Mouse (Mus musculus) layer of hippocampus, postnatal 14 days (tissue): ENCODE measurements around the gene Rnaset2b. TPM values are rescaled to one million over a fixed set of nuclear protein-coding genes. Genes with fewer than 3 reads are reported as not detected.
"Not testable (repeated sequence)": the region's sequence is repeated elsewhere in the genome, so short reads cannot be mapped to it uniquely, and the experiment has no call there.

Experiments used
- DNase-seq, 2 experiments: peaks; one replicate each; pipeline ENCODE4 v3.0.0; 2021 to 2022; ENCODE audit warnings: low spot score in 2 of 2, mixed read lengths in 1 of 2
- total RNA-seq, 2 experiments: library from RNA; stranded (reverse); gene quantifications; 2 replicates each; pipeline ENCODE4 v1.2.3; 2021

The Rnaset2b gene
- total RNA-seq, 2 experiments from 2014 or later: 44.1 to 62.0 TPM

- DNase-seq: not testable (repeated sequence)
These were observed 8.9 kb downstream of the Rnaset2b start for GRCm38 (mm10) chr17:6979380-6979779.

GRCm38 (mm10) chr17:6980144-6980543 lies 9.7 kb downstream of the Rnaset2b start:
- not testable (repeated sequence) for DNase-seq

- DNase-seq: not testable (repeated sequence)
These were observed 15.7 kb downstream of the Rnaset2b start for GRCm38 (mm10) chr17:6986118-6986517.

GRCm38 (mm10) chr17:6995504-6995903 lies 25.1 kb downstream of the Rnaset2b start:
- not testable (repeated sequence) for DNase-seq

- not testable (repeated sequence) for DNase-seq
These were observed 26.4 kb downstream of the Rnaset2b start for GRCm38 (mm10) chr17:6996826-6997225.

GRCm38 (mm10) chr17:6997778-6998490 lies 27.5 kb downstream of the Rnaset2b start:
- DNase-seq: not testable (repeated sequence)

- not testable (repeated sequence) for DNase-seq
These were observed 31.6 kb downstream of the Rnaset2b start for GRCm38 (mm10) chr17:7001790-7002585.

- DNase-seq: not testable (repeated sequence)
These were observed 33.0 kb downstream of the Rnaset2b start for GRCm38 (mm10) chr17:7003392-7003791.

GRCm38 (mm10) chr17:7005646-7006045 lies 35.2 kb downstream of the Rnaset2b start:
- not testable (repeated sequence) for DNase-seq

- not testable (repeated sequence) for DNase-seq
These were observed 38.5 kb downstream of the Rnaset2b start for GRCm38 (mm10) chr17:7008885-7009284.

- not testable (repeated sequence) for DNase-seq
These were observed 39.0 kb downstream of the Rnaset2b start for GRCm38 (mm10) chr17:7009440-7009839.

GRCm38 (mm10) chr17:7009901-7010300 lies 39.5 kb downstream of the Rnaset2b start:
- not testable (repeated sequence) for DNase-seq

- not testable (repeated sequence) for DNase-seq
These were observed 43.8 kb downstream of the Rnaset2b start for GRCm38 (mm10) chr17:7014190-7014589.

GRCm38 (mm10) chr17:7025257-7025656 lies 54.8 kb downstream of the Rnaset2b start, which contains the start of gene Gm1604a:
Gm1604a (plus strand) TSS chr17:7025568.
- not testable (repeated sequence) for DNase-seq

GRCm38 (mm10) chr17:7025764-7026346 lies 55.4 kb downstream of the Rnaset2b start:
- DNase-seq: not testable (repeated sequence)

- not testable (repeated sequence) for DNase-seq
These were observed 59.8 kb downstream of the Rnaset2b start for GRCm38 (mm10) chr17:7030204-7030603.

GRCm38 (mm10) chr17:7030622-7031174 lies 60.3 kb downstream of the Rnaset2b start:
- not testable (repeated sequence) for DNase-seq

- not testable (repeated sequence) for DNase-seq
These were observed 63.0 kb downstream of the Rnaset2b start for GRCm38 (mm10) chr17:7033192-7034166.
